Mouse (Mus musculus): Measurements from ENCODE around the gene Szrd1.
"Not testable (repeated sequence)": the region's sequence is repeated elsewhere in the genome, so short reads cannot be mapped to it uniquely, and the experiment has no call there.

Gene Szrd1

DNA sequence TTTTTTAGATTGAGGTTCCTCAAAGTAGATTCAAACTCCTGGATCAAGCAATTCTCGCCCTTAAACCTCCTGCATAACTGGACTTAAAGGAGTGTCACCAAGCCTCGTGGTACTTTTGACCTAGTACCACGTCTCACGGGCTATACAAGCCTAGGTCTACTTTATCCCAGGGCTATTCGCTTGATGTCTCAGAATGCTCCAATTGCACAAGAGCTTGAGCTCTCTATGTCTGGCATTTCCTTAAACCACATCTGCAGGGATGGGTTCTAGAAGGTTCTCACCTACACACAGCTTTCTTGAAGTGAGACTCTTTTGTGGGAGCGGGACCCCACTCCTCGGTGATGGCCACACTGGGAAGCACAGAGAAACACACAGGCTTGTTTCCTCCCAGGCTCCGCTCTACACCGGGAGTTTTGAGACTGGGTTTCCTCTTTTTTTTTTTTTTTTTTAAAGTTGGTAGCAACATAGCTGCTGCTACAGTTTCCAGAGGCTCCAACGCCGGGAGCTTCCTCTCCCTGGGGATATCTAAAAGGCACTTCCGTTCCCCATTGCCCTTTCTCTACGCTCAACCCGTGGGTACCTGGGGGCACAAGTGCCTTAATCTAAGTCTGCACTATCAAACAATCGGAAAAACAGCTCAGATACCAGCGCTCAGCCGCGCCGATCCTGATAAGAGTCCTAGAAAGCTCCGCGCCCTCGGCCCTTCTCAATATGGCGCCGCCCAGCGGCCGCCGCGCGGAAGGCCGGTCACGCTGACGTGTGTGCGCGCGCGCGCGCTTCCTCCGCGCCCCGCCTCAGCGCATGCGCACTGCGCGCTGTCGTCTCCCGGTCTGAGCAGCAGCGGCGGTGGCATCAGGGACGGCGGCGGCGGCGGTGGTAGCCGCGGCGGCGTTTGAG lies 7.8 kb upstream of the Szrd1 start, which contains the start of gene Fbxo42:
Gene Fbxo42 (plus strand): TSS at position 802 of the 897 bp plus-strand sequence.
- peak; percentile 95 for DNase-seq

DNA sequence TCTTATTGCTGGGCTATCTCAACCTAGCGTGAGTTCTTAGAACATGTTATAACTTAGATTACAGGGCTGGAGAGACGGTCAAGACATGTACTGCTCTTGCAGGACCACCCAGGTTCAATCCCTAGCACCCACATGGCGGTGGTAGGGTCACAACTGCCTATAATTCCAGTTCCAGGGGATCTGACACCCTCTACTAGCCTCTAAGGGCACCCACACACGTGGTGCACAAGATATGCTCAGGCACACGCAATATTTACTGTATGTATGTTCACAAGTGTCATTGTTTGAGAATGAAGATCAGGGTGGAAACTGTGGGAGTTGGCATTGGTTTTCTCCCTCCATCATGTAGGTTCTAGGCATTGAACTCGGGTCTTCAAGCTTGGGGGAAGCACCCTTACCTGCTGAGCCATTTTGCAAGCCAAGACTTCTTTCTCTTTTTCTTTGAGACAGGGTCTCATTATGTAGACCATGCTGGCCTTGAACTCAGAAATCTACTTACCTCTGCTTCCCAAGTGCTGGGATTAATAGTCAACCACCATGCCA lies 7.0 kb upstream of the Szrd1 start:
- no peak for DNase-seq

DNA sequence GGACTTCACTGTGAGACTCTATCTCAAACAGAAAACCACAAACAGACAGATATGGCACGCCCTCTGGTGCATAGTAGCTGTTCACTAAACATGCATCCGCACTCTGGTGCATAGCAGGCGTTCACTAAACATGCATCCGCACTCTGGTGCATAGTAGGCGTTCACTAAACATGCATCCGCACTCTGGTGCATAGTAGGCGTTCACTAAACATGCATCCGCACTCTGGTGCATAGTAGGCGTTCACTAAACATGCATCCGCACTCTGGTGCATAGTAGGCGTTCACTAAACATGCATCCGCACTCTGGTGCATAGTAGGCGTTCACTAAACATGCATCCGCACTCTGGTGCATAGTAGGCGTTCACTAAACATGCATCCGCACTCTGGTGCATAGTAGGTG lies 5.5 kb upstream of the Szrd1 start:
- not testable (repeated sequence) for DNase-seq

DNA sequence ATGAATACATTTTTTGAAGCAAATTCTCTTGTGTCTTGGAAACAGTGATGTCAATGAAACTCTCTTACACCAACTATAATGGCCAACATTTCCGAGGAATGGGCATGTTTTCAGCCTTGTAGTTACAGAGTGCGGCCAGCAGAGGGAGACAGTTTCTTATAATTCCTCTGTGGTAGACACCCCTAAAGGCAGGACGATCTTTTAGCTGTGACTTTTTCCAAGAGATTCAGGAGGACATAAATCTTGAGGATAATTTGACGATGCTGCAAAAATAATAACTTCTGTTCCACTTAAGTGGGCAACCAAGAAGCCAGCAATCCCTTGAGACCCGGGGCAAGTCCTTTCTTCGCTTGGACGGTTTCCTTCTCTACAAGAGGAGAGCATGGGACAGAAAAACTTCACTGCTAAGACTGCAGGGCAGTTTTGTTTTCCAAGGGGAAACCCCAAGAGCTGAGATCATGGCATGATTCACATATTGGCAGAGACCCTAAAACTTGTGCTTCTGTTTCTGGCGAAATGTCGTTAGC lies 2.8 kb upstream of the Szrd1 start:
- DNase-seq, result peak; percentile 77

DNA sequence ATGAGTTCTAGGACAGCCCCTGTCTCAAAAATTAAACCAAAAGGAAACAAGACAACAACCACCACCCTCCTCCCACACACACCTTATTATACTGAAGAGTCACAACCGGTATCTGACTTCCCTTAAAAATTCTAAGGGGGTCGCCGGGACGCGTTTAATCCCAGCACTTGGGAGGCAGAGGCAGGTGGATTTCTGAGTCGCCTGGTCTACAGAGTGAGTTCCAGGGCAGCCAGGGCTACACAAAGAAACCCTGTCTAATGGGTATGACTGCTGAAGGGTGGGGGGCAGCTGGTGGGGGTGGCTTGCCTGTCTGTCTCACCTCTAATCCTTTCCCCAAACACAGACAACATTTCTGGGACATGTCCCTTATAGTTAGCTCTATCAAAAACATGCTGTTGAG lies 1.4 kb upstream of the Szrd1 start:
- DNase-seq, result no peak

DNA sequence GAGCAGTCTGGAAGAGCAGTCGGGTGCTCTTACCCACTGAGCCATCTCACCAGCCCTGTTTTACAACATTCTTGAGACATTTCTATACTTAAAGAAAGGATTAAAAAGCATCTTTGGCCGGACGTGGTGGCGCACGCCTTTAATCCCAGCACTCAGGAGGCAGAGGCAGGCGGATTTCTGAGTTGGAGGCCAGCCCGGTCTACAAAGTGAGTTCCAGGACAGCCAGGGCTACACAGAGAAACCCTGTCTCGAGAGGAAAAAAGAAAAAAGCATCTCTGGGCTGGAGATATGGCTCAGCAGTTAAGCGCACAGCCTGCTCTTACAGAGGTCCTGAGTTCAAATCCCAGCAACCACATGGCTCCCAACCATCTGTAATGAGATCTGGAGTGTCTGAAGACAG lies 779 bp upstream of the Szrd1 start:
- not testable (repeated sequence) for DNase-seq

DNA sequence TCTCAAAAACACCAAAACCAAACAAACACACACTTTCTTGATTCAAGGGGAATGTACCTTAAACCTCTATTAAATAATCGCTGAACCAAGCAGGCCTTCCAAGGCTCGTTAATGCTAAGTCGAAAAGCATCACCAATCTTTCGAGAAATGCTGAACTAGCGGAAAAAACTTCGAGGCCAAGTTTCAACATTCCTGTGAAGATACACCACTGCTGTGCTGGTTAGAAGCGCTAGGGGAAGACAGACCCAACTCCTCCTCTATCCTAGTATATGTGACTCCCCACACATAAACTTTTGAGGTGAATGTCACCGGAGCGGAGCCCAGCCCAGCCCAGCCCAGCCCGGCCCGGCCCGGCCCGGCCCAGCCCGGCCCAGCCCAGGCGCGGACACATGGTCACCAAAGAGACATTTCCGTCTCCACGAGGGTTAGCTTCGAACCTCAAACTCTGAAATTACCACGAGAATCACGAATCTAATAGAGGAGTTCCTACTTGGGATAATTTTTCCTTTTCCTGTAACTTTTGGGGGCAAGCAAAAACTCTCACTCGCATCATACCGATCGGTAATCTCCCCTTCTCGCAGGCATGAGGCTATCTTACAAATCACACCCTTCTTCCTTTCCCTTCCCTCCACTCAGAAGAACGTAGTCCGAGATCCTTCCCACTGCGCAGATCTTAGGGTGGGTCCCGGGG lies 1.0 kb downstream of the Szrd1 start:
- DNase-seq, result no peak

DNA sequence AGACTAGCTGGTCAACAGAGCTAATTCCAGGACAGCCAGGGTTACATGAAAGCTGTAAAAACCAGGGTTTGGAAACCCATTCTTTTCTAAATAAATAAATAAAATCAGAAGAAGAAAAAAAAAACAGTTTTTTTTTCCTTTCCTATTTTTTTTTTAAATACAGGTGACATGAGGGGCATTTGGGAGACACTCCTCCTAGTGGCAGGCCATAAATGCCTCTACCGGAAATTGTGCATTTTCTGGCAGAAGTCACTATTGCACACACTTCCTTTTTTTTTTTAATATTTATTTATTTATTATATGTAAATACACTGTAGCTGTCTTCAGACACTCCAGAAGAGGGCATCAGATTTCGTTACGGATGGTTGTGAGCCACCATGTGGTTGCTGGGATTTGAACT lies 1.8 kb downstream of the Szrd1 start:
- not testable (repeated sequence) for DNase-seq

DNA sequence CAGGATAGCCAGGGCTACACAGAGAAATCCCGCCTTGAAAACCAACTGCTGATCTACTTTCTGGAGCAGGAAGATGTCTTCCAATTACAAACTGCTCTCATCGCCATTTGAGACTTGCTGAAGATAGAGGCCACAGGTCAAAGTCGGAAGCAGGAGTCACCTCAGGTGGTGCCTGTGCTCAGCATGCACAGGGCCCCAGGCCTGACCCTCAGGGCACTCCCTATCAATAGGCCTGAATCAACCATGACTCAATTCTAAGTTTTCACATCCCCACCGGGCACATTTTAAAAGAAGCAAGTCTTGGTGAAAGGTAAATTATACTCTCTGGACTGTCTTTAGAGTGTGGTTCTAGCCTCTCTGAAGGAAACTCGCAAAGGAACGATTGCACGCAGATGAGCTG lies 3.4 kb downstream of the Szrd1 start:
- DNase-seq, result no peak

DNA sequence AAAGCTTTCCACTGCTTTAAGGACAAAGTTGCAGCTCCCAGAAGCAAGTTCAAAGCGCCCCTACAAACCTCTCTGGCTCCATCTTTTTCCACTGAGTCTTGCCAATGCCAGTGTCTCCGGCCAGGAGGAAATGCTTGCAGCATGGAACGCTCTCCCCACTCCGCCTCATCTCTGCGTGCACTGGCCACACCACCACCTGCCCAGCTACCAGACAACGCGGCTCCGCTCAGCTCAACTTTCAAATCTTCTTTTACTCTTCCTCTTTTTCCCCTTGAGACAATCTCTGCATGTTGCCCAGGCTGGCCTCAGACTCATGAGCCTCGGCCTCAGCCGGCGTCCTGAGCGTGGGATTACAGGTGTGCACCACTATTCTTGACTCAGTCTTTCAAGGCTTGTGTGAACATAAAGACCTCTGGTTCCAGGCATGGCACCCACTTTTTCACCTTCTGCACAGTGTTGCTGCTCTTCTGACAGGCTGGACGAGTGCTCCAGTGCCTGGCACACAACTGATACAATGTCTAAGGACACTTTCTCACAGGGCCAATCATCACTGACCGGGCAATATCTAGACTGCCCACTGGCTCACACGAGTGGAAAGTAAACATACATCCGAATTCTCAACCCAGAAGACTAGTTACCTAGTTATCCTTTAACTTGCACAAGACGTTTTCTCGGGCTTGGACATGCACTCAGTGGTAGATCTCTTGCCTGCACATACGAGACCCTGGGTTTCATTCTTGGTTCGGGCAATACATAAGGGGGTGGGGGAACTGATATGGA lies 4.6 kb downstream of the Szrd1 start:
- no peak for DNase-seq

DNA sequence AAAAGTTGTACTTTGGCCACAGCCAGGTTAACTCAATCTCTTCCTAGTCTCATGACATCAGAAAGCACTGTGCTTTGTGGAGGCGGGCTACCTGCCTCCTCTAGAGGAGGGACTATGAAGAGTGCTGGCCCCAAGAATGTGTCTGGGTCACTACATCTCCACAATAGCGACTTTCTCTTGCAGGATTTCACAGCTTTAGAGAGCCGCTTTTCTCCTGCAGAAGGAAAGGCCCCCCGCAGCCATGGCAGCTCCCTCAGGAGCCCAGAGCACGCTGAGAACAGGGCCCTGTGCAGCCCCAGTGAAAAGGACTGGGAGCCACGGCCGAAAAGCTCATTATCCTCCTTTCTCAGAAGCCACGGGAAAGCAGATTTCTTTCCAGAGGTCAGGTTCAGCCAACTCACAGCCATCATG lies 5.5 kb downstream of the Szrd1 start:
- no peak for DNase-seq

DNA sequence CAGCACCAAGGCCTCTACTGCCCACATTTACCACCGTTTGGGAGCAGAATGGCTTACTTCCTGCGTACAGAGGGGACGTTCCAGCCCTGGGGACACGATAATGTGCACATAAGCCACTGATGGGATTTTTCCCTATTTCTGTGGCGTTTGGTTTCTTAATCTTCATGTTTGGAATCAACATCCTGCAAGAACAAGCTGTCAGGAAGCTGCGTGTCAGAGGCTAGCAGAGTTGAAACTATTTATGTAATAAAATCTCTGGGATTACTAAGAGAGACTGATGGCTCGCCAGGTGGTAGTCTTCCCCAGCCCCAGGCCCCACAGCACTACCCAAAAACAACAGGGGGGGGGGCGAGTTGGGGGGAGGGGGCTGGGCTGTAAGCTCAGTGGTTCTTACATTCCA lies 6.3 kb downstream of the Szrd1 start:
- DNase-seq, result no peak

DNA sequence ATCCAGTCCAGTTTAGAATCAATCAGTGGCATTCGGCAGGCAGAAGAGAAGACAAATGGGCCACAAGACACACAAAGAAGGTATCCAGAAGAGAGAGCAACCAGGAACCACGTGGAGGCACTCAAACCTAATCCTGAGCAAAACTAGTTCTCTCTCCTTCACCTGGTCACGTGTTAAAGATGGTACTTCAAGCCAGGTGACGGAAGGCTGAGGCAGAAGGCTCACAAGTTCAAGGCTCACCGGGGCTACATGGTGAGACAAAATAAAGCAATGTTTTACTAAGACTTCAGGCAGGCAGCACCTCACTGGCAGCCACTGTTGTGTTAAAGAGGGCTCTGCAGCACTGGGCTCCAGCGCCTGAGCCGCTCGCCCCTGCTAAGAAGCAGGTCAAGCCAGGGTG lies 7.4 kb downstream of the Szrd1 start:
- no peak for DNase-seq

DNA sequence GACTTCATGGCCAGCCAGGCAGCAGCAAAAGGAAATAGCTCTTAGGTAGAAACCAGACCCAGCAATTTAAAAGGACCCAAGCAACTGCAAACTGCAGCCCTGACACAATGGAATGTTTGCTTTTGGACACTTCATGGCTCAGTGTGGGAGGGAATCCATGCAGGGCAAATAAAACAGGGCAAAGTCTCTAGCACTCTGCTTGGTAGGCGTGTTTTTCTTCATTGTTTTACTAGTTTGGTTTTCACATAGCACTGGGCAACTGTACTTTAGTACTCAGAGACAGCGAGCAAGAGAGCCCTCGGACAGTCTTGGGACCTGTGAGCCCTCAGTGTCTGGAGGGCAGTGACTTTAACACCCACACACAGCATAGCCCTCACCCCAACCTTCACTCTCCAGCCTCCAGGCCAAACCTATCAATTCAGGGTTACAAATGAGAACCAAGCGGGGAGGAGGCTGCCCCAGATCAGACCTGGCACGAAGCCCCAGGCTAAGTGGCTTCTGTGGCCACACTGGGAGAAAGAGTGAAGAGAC lies 8.0 kb downstream of the Szrd1 start:
- DNase-seq, result no peak

DNA sequence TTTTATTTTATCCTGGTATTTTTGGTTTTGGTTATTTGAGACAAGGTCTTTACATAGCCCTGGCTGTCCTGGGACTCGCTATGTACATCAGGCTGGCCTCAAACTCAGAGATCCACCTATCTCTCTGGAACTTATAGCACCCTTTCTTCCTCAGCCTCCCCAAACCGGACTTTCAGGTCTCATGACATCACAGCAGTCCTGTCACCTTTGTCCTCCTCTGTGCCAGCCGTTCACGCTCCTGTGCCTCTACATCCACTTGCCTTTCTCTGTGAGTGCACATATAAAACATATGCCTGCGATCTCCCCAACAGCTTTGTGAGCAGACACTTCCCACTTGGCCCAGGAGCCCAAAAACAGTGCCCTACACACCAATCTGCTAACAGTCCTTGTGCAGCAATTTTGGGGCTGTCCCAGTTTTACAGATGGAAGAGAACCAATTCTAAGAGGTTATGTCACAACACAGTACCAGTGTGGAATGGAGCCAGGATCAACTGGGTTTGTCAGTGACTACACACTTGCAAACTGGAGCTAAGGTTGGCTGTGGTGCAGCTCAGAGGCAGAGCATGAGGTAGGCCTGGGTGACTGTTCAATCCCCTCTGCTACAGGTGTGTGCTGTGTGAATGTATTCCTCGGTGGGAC lies 8.8 kb downstream of the Szrd1 start:
- peak; percentile 48 for DNase-seq

DNA sequence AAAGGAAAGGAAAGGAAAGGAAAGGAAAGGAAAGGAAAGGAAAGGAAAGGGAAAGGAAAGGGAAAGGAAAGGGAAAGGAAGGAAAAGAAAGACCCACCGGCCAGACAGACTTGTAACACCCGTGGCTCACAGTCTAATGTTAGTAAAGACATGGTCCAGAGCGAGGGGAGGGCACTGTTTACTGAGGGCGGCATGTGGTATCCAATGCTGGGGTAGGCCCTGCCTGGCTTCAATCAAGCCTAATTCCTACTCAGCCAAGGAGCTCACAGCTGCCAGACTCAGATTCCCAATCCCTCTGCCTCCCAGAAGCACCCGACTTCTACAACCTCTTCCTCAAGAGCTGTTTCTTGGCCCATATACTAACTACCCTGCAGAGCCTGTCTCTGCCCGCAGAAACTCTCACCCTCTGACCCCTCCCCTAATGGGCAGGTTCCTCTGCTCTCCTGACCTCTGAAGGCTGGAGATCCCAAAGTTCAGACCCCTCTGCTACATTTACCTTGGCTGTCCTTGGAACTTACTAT lies 10.3 kb downstream of the Szrd1 start:
- DNase-seq, result no peak

DNA sequence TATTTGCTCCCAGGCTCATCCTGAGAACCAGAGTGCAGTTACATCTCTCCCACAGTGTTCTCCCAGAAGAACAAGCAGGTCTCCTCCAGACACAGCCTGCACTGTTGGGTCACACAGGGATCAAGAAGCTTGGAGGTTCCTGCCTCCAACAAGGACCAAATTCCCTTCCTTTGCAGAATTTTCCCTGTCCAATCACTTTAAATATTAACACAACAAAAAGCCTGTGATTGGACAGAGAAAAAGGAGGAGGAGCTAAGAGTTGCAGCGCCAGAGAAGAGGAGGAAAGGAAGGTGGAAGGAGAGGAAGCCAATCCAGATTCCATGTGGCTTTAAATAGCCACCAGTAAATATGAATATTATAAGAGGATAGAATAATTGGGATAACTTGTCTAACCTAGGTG lies 16.5 kb downstream of the Szrd1 start:
- no peak for DNase-seq

DNA sequence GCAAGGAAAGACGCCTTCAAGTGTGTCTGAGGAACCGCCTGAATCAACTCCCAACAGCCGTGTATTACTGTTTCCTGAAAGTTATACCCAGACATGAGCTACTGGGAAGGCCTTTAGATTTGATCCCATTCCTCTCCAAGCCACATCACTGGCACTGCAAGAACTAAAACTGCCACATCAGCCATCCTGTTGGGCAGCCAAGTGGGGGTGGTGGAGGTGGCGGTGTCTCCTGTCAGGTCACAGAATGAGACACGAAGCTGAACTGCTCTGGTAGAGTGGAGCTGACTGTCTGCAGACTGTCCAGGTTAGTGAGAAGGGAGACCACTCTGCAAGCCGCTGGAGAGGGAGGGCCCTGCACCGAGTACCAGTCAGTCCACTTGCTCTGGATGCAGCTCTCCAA lies 16.9 kb downstream of the Szrd1 start:
- DNase-seq, result no peak

DNA sequence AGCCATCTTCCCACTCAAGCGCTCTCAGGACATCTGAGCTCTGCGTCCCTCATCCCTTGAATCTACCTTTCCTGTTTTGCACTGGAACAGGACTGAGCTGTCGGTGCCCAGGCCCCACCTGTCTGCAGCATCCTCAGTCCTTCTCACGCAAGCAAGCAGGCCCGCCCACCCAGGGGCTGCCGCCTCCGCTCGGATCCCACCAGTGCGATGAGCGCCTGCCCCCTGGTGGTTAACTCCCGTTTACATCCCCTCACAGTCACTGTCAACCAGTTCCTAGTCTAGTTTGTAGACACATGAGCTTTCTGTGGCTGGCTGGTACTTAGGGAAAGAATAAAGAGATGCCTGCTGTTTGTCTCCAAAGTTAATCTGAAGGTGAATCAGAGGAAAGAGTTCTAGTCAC lies 18.9 kb downstream of the Szrd1 start:
- no peak for DNase-seq

DNA sequence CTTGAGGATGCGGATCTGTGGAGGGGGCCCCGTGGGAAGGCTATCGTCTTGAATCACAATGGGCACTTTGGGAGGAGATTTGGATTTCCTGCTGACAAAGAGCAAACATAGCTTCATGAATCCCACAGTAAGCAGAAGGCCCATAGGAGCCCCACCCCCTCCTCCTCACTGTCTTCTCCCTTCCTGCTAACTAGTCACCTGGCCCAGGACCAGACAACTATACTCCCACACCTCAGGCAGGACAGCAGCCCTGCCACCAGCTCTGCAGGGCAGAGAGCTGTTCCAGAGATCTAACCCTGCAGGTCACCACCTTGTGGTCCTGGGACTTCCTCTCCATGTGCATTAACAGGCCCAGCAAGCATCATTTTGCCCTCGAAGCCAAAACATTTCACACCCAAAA lies 20.9 kb downstream of the Szrd1 start:
- no peak for DNase-seq

DNA sequence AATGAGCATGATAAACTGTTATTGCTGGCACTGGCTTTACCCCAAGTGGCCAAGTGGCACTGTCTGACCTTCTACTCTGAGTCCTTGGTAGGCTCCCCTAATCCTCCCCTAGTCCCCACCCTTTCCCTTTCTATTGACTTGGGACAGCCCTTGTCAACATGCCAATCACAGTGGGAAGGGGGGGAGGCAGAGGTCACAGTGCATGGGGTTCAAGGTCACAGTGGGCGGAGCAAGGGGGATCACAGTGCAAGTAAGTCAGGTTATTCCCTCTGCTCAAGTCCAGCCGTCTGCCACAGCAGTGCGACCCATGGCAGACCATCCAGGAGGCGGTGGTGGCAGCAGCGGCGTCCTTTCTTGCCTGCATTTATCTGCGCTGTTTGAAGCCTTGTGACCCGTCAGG lies 24.2 kb downstream of the Szrd1 start:
- DNase-seq, result no peak

DNA sequence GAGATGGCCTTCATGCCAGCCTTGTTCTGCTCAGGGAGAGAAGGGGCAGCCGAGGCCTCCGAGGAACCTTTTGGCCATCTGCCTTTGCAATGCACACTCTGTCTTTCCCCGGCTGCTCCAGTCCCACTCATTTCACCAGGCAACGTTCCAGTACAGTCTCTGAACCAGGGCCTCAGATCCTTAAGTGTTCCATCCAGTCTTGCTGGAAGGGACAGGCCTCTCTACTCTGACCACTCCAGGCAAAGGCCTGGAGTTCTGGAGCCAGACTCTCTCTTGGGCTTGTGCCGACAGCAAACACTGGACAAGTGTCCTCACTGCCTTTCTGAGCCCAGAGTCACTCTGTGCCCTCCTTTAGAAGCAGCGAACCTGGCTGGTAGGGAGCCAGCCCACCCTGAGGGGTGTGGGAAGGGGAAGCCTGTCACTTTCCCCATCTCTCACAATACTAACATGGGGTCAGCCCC lies 25.0 kb downstream of the Szrd1 start:
- no peak for DNase-seq

Data from cerebellum, adult 8-10 months (tissue).